Mouse (Mus musculus): ENCODE measurements around the gene Plch2. TPM values are rescaled to one million over a fixed set of nuclear protein-coding genes. Genes with fewer than 3 reads are reported as not detected.
A peak's percentile ranks its signal among the peaks of the same experiment; 100 is the strongest.
"Not testable (repeated sequence)": the region's sequence is repeated elsewhere in the genome, so short reads cannot be mapped to it uniquely, and the experiment has no call there.

The Plch2 gene
- polyA plus RNA-seq, 1 experiment from 2014 or later: 2.1 TPM

- H3K9ac ChIP-seq (ENCODE audit: low read depth, low read length); H3K27me3 ChIP-seq (ENCODE audit: control insufficient read depth, insufficient read depth, low read length); H3K4me2 ChIP-seq (replicated peaks; ENCODE audit: low read depth, low read length); DNase-seq (ENCODE audit: low spot score); H3K9me3 ChIP-seq (ENCODE audit: control insufficient read depth, low read length); ATAC-seq (ENCODE audit: low FRiP score); H3K27ac ChIP-seq (ENCODE audit: low read depth, low read length); H3K4me1 ChIP-seq (replicated peaks; ENCODE audit: control insufficient read depth, insufficient read depth, low read length); H3K4me3 ChIP-seq (ENCODE audit: low read depth, low read length): not testable (repeated sequence)
- H3K36me3 ChIP-seq (ENCODE audit: control insufficient read depth, insufficient read depth, low read length): peaks cover 24% of the 10 kb centered on the region
- 90% methylated on average over 10 of the region's 10 CpGs for WGBS
These were observed 22.2 kb upstream of the Plch2 start for GRCm38 (mm10) chr4:155078808-155079207.

- DNase-seq (ENCODE audit: low spot score) (no peak), ATAC-seq (ENCODE audit: low FRiP score) (no peak)
- no peaks in the 10 kb centered on the region for H3K27me3 ChIP-seq (ENCODE audit: control insufficient read depth, insufficient read depth, low read length)
- no peak overlapping the region for H3K4me3 ChIP-seq (ENCODE audit: low read depth, low read length)
- H3K27ac ChIP-seq (ENCODE audit: low read depth, low read length): no peak overlapping the region
- no peaks in the 10 kb centered on the region for H3K9me3 ChIP-seq (ENCODE audit: control insufficient read depth, low read length)
- no peak overlapping the region for H3K4me2 ChIP-seq (replicated peaks; ENCODE audit: low read depth, low read length)
- H3K36me3 ChIP-seq (ENCODE audit: control insufficient read depth, insufficient read depth, low read length): peaks cover 25% of the 10 kb centered on the region
- WGBS: 93% methylated on average over 9 of the region's 9 CpGs
- no peaks in the 10 kb centered on the region for H3K4me1 ChIP-seq (replicated peaks; ENCODE audit: control insufficient read depth, insufficient read depth, low read length)
- H3K9ac ChIP-seq (ENCODE audit: low read depth, low read length): no peak overlapping the region
These were observed 20.1 kb upstream of the Plch2 start for GRCm38 (mm10) chr4:155076677-155077076.

GRCm38 (mm10) chr4:155075813-155076212 is 19.2 kb upstream of the Plch2 start:
- 100% methylated on average over 2 of the region's 2 CpGs for WGBS
- H3K27ac ChIP-seq (ENCODE audit: low read depth, low read length): no peak overlapping the region

GRCm38 (mm10) chr4:155075137-155075536 is 18.6 kb upstream of the Plch2 start:
- ATAC-seq (ENCODE audit: low FRiP score): no peak
- Histone ChIP-seq H3K4me2 (replicated peaks; ENCODE audit: low read depth, low read length) (no peak overlapping the region), H3K36me3 (ENCODE audit: control insufficient read depth, insufficient read depth, low read length) (peaks cover 27% of the 10 kb centered on the region), H3K27ac (ENCODE audit: low read depth, low read length) (no peak overlapping the region), H3K4me3 (ENCODE audit: low read depth, low read length) (no peak overlapping the region), H3K4me1 (replicated peaks; ENCODE audit: control insufficient read depth, insufficient read depth, low read length) (no peaks in the 10 kb centered on the region), H3K9ac (ENCODE audit: low read depth, low read length) (no peak overlapping the region), H3K27me3 (ENCODE audit: control insufficient read depth, insufficient read depth, low read length) (no peaks in the 10 kb centered on the region), H3K9me3 (ENCODE audit: control insufficient read depth, low read length) (no peaks in the 10 kb centered on the region)
- no peak for DNase-seq (ENCODE audit: low spot score)
- 88% methylated on average over 9 of the region's 9 CpGs for WGBS

More at GRCm38 (mm10) chr4:155075813-155076212, 19.2 kb upstream of the Plch2 start:
- H3K4me1 ChIP-seq (replicated peaks; ENCODE audit: control insufficient read depth, insufficient read depth, low read length): no peaks in the 10 kb centered on the region
- H3K36me3 ChIP-seq (ENCODE audit: control insufficient read depth, insufficient read depth, low read length): peaks cover 26% of the 10 kb centered on the region
- H3K9ac ChIP-seq (ENCODE audit: low read depth, low read length): no peak overlapping the region
- H3K27me3 ChIP-seq (ENCODE audit: control insufficient read depth, insufficient read depth, low read length): no peaks in the 10 kb centered on the region
- H3K4me2 ChIP-seq (replicated peaks; ENCODE audit: low read depth, low read length): no peak overlapping the region
- no peak overlapping the region for H3K4me3 ChIP-seq (ENCODE audit: low read depth, low read length)
- DNase-seq (ENCODE audit: low spot score): no peak
- no peak for ATAC-seq (ENCODE audit: low FRiP score)
- H3K9me3 ChIP-seq (ENCODE audit: control insufficient read depth, low read length): no peaks in the 10 kb centered on the region

GRCm38 (mm10) chr4:155074418-155074817 is 17.8 kb upstream of the Plch2 start:
- Histone ChIP-seq H3K27ac (ENCODE audit: low read depth, low read length) (no peak overlapping the region), H3K36me3 (ENCODE audit: control insufficient read depth, insufficient read depth, low read length) (peaks cover 27% of the 10 kb centered on the region), H3K9me3 (ENCODE audit: control insufficient read depth, low read length) (no peaks in the 10 kb centered on the region), H3K27me3 (ENCODE audit: control insufficient read depth, insufficient read depth, low read length) (no peaks in the 10 kb centered on the region), H3K4me1 (replicated peaks; ENCODE audit: control insufficient read depth, insufficient read depth, low read length) (no peaks in the 10 kb centered on the region), H3K9ac (ENCODE audit: low read depth, low read length) (no peak overlapping the region), H3K4me2 (replicated peaks; ENCODE audit: low read depth, low read length) (no peak overlapping the region), H3K4me3 (ENCODE audit: low read depth, low read length) (no peak overlapping the region)
- 85% methylated on average over 9 of the region's 9 CpGs for WGBS
- ATAC-seq (ENCODE audit: low FRiP score) (no peak), DNase-seq (ENCODE audit: low spot score) (no peak)

GRCm38 (mm10) chr4:155070921-155071320 is 14.3 kb upstream of the Plch2 start:
- no peaks in the 10 kb centered on the region for H3K27me3 ChIP-seq (ENCODE audit: control insufficient read depth, insufficient read depth, low read length)
- H3K9ac ChIP-seq (ENCODE audit: low read depth, low read length): no peak overlapping the region
- H3K4me2 ChIP-seq (replicated peaks; ENCODE audit: low read depth, low read length): no peak overlapping the region
- WGBS: 97% methylated on average over 5 of the region's 5 CpGs
- DNase-seq (ENCODE audit: low spot score) (no peak), ATAC-seq (ENCODE audit: low FRiP score) (no peak)
- H3K36me3 ChIP-seq (ENCODE audit: control insufficient read depth, insufficient read depth, low read length): peaks cover 18% of the 10 kb centered on the region
- H3K27ac ChIP-seq (ENCODE audit: low read depth, low read length): no peak overlapping the region
- H3K9me3 ChIP-seq (ENCODE audit: control insufficient read depth, low read length): no peaks in the 10 kb centered on the region
- H3K4me3 ChIP-seq (ENCODE audit: low read depth, low read length): no peak overlapping the region
- H3K4me1 ChIP-seq (replicated peaks; ENCODE audit: control insufficient read depth, insufficient read depth, low read length): no peaks in the 10 kb centered on the region; the same call in 1 of the 2 replicates

GRCm38 (mm10) chr4:155070199-155070598 is 13.6 kb upstream of the Plch2 start:
- Histone ChIP-seq H3K36me3 (ENCODE audit: control insufficient read depth, insufficient read depth, low read length) (peaks cover 16% of the 10 kb centered on the region), H3K9ac (ENCODE audit: low read depth, low read length) (no peak overlapping the region), H3K27me3 (ENCODE audit: control insufficient read depth, insufficient read depth, low read length) (no peaks in the 10 kb centered on the region), H3K9me3 (ENCODE audit: control insufficient read depth, low read length) (no peaks in the 10 kb centered on the region), H3K4me1 (replicated peaks; ENCODE audit: control insufficient read depth, insufficient read depth, low read length) (no peaks in the 10 kb centered on the region; the same call in 1 of the 2 replicates), H3K4me2 (replicated peaks; ENCODE audit: low read depth, low read length) (no peak overlapping the region), H3K4me3 (ENCODE audit: low read depth, low read length) (no peak overlapping the region), H3K27ac (ENCODE audit: low read depth, low read length) (no peak overlapping the region)
- 95% methylated on average over 13 of the region's 13 CpGs for WGBS
- no peak for ATAC-seq (ENCODE audit: low FRiP score)
- DNase-seq (ENCODE audit: low spot score): no peak

GRCm38 (mm10) chr4:155069191-155069590 is 12.6 kb upstream of the Plch2 start:
- Histone ChIP-seq H3K36me3 (ENCODE audit: control insufficient read depth, insufficient read depth, low read length) (peaks cover 14% of the 10 kb centered on the region), H3K27ac (ENCODE audit: low read depth, low read length) (no peak overlapping the region), H3K4me1 (replicated peaks; ENCODE audit: control insufficient read depth, insufficient read depth, low read length) (no peaks in the 10 kb centered on the region; the same call in 1 of the 2 replicates), H3K9me3 (ENCODE audit: control insufficient read depth, low read length) (no peaks in the 10 kb centered on the region), H3K4me3 (ENCODE audit: low read depth, low read length) (no peak overlapping the region), H3K27me3 (ENCODE audit: control insufficient read depth, insufficient read depth, low read length) (no peaks in the 10 kb centered on the region), H3K9ac (ENCODE audit: low read depth, low read length) (no peak overlapping the region), H3K4me2 (replicated peaks; ENCODE audit: low read depth, low read length) (no peak overlapping the region)
- WGBS: 90% methylated on average over 6 of the region's 6 CpGs
- DNase-seq (ENCODE audit: low spot score) (peak; percentile 35), ATAC-seq (ENCODE audit: low FRiP score) (no peak)

- peaks cover 11% of the 10 kb centered on the region for H3K36me3 ChIP-seq (ENCODE audit: control insufficient read depth, insufficient read depth, low read length)
These were observed 11.9 kb upstream of the Plch2 start for GRCm38 (mm10) chr4:155068357-155068972.

More at GRCm38 (mm10) chr4:155068357-155068972, 11.9 kb upstream of the Plch2 start:
- H3K27ac ChIP-seq (ENCODE audit: low read depth, low read length): no peak overlapping the region
- DNase-seq (ENCODE audit: low spot score) (no peak), ATAC-seq (ENCODE audit: low FRiP score) (no peak)
- 0 out of 2 replicates have a peak overlapping the region, but pooled peaks have one; percentile 21 for H3K4me2 ChIP-seq (replicated peaks; ENCODE audit: low read depth, low read length)
- H3K27me3 ChIP-seq (ENCODE audit: control insufficient read depth, insufficient read depth, low read length): no peaks in the 10 kb centered on the region
- H3K4me3 ChIP-seq (ENCODE audit: low read depth, low read length): no peak overlapping the region
- H3K9ac ChIP-seq (ENCODE audit: low read depth, low read length): no peak overlapping the region
- H3K9me3 ChIP-seq (ENCODE audit: control insufficient read depth, low read length): no peaks in the 10 kb centered on the region
- 91% methylated on average over 20 of the region's 20 CpGs for WGBS
- H3K4me1 ChIP-seq (replicated peaks; ENCODE audit: control insufficient read depth, insufficient read depth, low read length): no peaks in the 10 kb centered on the region; the same call in 1 of the 2 replicates
